Mouse (Mus musculus): Measurements from ENCODE around the gene Nipsnap3a. TPM values are rescaled to one million over a fixed set of nuclear protein-coding genes. Genes with fewer than 3 reads are reported as not detected.

Gene Nipsnap3a
- polyA plus RNA-seq, 1 experiment = not detected

- Histone ChIP-seq H3K4me1 (replicated peaks; ENCODE audit: control insufficient read depth, insufficient read depth, low read length) (peaks cover 7% of the 10 kb centered on the region), H3K4me3 (ENCODE audit: control insufficient read depth, insufficient read depth, low read length) (no peak overlapping the region), H3K27me3 (ENCODE audit: control insufficient read depth, insufficient read depth, low read length) (no peaks in the 10 kb centered on the region), H3K36me3 (ENCODE audit: control insufficient read depth, insufficient read depth, low read length) (peaks cover 7% of the 10 kb centered on the region), H3K27ac (ENCODE audit: control insufficient read depth, insufficient read depth, low read length) (no peak overlapping the region)
- WGBS = 96% methylated on average over 3 of the region's 3 CpGs
- DNase-seq = no peak
- no peak for TF ChIP-seq CTCF (IDR thresholded peaks at IDR 0.05; ENCODE audit: borderline replicate concordance, control insufficient read depth, extremely low read depth, insufficient read depth, low read length, poor library complexity)
- TF ChIP-seq POLR2A (IDR thresholded peaks at IDR 0.05; ENCODE audit: control insufficient read depth, extremely low read depth, insufficient read depth, low read length, poor library complexity) = no peak
These were observed 26.0 kb downstream of the Nipsnap3a start for GRCm38 (mm10) chr4:53015024-53015423.

DNA sequence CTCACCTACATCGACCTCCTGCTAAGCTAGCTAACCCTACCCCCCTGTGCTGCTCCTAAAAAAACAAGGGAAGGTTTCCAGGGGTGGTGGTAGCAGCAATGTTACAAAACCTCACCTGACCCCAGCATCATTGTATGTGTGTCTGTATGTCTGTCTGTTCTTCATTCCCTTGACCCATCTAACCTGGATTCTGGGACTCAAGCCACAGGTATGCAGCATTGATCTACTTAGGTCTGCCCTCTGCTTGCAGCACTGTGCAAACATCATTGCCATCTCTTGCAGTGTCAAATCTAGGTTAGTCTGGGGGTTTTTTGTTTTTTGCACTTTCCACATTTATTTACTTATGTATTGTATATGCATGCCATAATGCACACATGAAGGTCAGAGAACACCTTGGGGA lies 29.3 kb downstream of the Nipsnap3a start:
- 91% methylated on average over 1 of the region's 1 CpGs for WGBS

GRCm38 (mm10) chr4:53023189-53023925 lies 34.3 kb downstream of the Nipsnap3a start:
- TF ChIP-seq POLR2A (IDR thresholded peaks at IDR 0.05; ENCODE audit: control insufficient read depth, extremely low read depth, insufficient read depth, low read length, poor library complexity) (no peak), CTCF (IDR thresholded peaks at IDR 0.05; ENCODE audit: borderline replicate concordance, control insufficient read depth, extremely low read depth, insufficient read depth, low read length, poor library complexity) (no peak)
- Histone ChIP-seq H3K4me3 (ENCODE audit: control insufficient read depth, insufficient read depth, low read length) (no peak overlapping the region), H3K27me3 (ENCODE audit: control insufficient read depth, insufficient read depth, low read length) (no peaks in the 10 kb centered on the region), H3K27ac (ENCODE audit: control insufficient read depth, insufficient read depth, low read length) (no peak overlapping the region), H3K36me3 (ENCODE audit: control insufficient read depth, insufficient read depth, low read length) (peaks cover 4% of the 10 kb centered on the region; the same call in 1 of the 2 replicates), H3K4me1 (replicated peaks; ENCODE audit: control insufficient read depth, insufficient read depth, low read length) (no peaks in the 10 kb centered on the region)
- no peak for DNase-seq
- WGBS = 96% methylated on average over 14 of the region's 14 CpGs

More for the DNA sequence above, 29.3 kb downstream of the Nipsnap3a start:
- DNase-seq = no peak
- H3K27me3 ChIP-seq (ENCODE audit: control insufficient read depth, insufficient read depth, low read length) = no peaks in the 10 kb centered on the region
- peaks cover 11% of the 10 kb centered on the region for H3K36me3 ChIP-seq (ENCODE audit: control insufficient read depth, insufficient read depth, low read length)
- no peak for TF ChIP-seq POLR2A (IDR thresholded peaks at IDR 0.05; ENCODE audit: control insufficient read depth, extremely low read depth, insufficient read depth, low read length, poor library complexity)
- TF ChIP-seq CTCF (IDR thresholded peaks at IDR 0.05; ENCODE audit: borderline replicate concordance, control insufficient read depth, extremely low read depth, insufficient read depth, low read length, poor library complexity) = no peak
- H3K27ac ChIP-seq (ENCODE audit: control insufficient read depth, insufficient read depth, low read length) = no peak overlapping the region
- no peak overlapping the region for H3K4me3 ChIP-seq (ENCODE audit: control insufficient read depth, insufficient read depth, low read length)
- H3K4me1 ChIP-seq (replicated peaks; ENCODE audit: control insufficient read depth, insufficient read depth, low read length) = no peaks in the 10 kb centered on the region

DNA sequence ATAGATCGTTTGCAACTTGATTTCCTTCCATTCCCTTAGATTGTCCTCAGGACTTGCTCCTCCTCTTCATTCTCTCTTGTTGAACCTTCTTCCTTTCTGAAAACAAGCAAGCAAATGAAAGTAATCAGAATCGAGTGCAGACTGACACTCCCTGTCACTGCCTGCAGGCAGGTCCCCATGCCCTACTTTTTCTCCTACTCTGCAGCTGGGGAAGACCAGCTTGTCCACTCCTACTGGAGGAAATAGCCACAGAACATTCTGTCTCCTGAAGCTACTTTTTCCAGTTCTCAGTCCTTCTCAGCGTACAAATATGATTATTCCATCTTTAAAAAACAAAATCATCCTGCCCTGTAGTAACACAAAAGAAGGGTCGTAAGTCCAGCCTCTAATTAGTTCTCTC lies 35.3 kb downstream of the Nipsnap3a start:
- no peak overlapping the region for H3K4me3 ChIP-seq (ENCODE audit: control insufficient read depth, insufficient read depth, low read length)
- H3K27me3 ChIP-seq (ENCODE audit: control insufficient read depth, insufficient read depth, low read length) = no peaks in the 10 kb centered on the region
- TF ChIP-seq CTCF (IDR thresholded peaks at IDR 0.05; ENCODE audit: borderline replicate concordance, control insufficient read depth, extremely low read depth, insufficient read depth, low read length, poor library complexity) (no peak), POLR2A (IDR thresholded peaks at IDR 0.05; ENCODE audit: control insufficient read depth, extremely low read depth, insufficient read depth, low read length, poor library complexity) (no peak)
- no peaks in the 10 kb centered on the region for H3K4me1 ChIP-seq (replicated peaks; ENCODE audit: control insufficient read depth, insufficient read depth, low read length)
- WGBS = 93% methylated on average over 4 of the region's 4 CpGs
- no peak for DNase-seq
- H3K27ac ChIP-seq (ENCODE audit: control insufficient read depth, insufficient read depth, low read length) = no peak overlapping the region
- peaks cover 4% of the 10 kb centered on the region; the same call in 1 of the 2 replicates for H3K36me3 ChIP-seq (ENCODE audit: control insufficient read depth, insufficient read depth, low read length)

DNA sequence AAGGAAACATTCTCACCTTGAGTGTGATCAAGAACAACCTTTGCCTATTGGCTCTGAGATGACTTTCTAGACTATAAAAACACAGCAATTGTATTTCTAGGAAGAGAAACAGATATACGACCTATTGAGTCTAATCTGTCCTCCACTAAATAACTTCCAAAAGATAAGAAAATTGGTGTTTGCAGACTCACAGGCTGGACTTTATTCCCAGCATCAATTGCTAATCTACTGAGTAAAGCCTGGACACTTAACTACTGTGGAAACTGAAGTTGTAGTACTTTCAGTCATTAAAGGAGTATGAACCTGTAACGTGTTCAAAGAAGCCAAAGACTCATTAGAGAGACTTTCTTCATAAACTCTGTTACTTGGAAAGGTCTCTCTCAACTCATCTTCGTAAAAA lies 38.7 kb downstream of the Nipsnap3a start:
- H3K27ac ChIP-seq (ENCODE audit: control insufficient read depth, insufficient read depth, low read length) = no peak overlapping the region
- H3K4me3 ChIP-seq (ENCODE audit: control insufficient read depth, insufficient read depth, low read length) = no peak overlapping the region
- TF ChIP-seq CTCF (IDR thresholded peaks at IDR 0.05; ENCODE audit: borderline replicate concordance, control insufficient read depth, extremely low read depth, insufficient read depth, low read length, poor library complexity) (no peak), POLR2A (IDR thresholded peaks at IDR 0.05; ENCODE audit: control insufficient read depth, extremely low read depth, insufficient read depth, low read length, poor library complexity) (no peak)
- H3K4me1 ChIP-seq (replicated peaks; ENCODE audit: control insufficient read depth, insufficient read depth, low read length) = no peaks in the 10 kb centered on the region
- no peaks in the 10 kb centered on the region for H3K36me3 ChIP-seq (ENCODE audit: control insufficient read depth, insufficient read depth, low read length)
- DNase-seq = no peak
- no peaks in the 10 kb centered on the region for H3K27me3 ChIP-seq (ENCODE audit: control insufficient read depth, insufficient read depth, low read length)
- WGBS = 87% methylated on average over 3 of the region's 3 CpGs

DNA sequence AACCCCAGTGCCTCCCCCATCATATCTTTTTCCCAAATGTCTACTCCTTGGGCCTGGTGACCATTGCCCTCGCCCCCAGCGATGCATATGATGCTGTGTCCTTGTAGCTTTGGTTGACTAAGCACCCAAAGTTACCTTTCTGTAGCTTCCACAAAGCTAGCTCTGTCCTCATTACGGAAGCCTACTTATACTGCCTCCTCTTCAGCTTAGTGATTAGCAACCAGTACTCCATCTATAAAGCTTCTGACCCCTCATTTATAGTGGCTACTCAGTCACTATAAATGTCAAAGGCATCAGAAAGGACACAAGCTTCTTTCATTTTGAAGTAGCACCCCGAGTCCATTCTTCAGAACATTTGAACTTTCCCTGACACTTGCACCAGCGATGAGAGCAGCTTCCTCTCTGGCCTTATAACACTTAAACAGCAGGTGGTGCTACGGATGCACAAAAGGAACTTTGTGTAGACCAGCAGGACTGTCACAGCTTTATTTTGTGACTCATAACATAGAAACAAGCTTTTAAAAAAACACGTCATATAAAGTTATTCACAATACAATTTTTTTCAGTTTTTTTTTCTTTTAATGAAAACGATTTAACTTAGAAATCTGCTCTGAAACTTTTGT lies 41.4 kb downstream of the Nipsnap3a start:
- no peak for DNase-seq
- Histone ChIP-seq H3K4me1 (replicated peaks; ENCODE audit: control insufficient read depth, insufficient read depth, low read length) (no peaks in the 10 kb centered on the region), H3K27ac (ENCODE audit: control insufficient read depth, insufficient read depth, low read length) (no peak overlapping the region), H3K36me3 (ENCODE audit: control insufficient read depth, insufficient read depth, low read length) (peaks cover 18% of the 10 kb centered on the region; the same call in 1 of the 2 replicates), H3K27me3 (ENCODE audit: control insufficient read depth, insufficient read depth, low read length) (no peaks in the 10 kb centered on the region), H3K4me3 (ENCODE audit: control insufficient read depth, insufficient read depth, low read length) (no peak overlapping the region)
- 75% methylated on average over 8 of the region's 8 CpGs for WGBS
- TF ChIP-seq CTCF (IDR thresholded peaks at IDR 0.05; ENCODE audit: borderline replicate concordance, control insufficient read depth, extremely low read depth, insufficient read depth, low read length, poor library complexity) = no peak

All from thymus, adult 2 months (tissue).